In genomic region chr17:27650160-27650559, GRCm38 (mm10) we compare ENCODE assay signal across 10 mouse cellular contexts. TPM values are rescaled to one million over a fixed set of nuclear protein-coding genes. Genes with fewer than 3 reads are reported as not detected.
DNase-seq lines count a peak whose midpoint lies in the region; ATAC-seq and TF ChIP-seq lines count a peak whose summit lies in the region.
"Had no signal": no experiment of that assay in that cellular context is flagged by ENCODE, and none has a peak within 500 bp of the region (broad histone marks: within the 10 kb centered on the region; RNA-seq: fewer than 3 reads in every experiment).

No protein-coding gene starts in this region.

- H3K27ac ChIP-seq in heart, adult 2 months = no peak overlapping the region
- H3K27ac ChIP-seq in cerebellum, adult 2 months (ENCODE audit: insufficient read depth, low read length) = 0 out of 2 replicates have a peak overlapping the region, but pooled peaks have one; percentile 0
- no peak overlapping the region for H3K27ac ChIP-seq in lung, embryonic 14.5 days (ENCODE audit: low read depth)
- H3K27ac ChIP-seq: embryonic facial prominence, embryonic 15.5 days; midbrain, embryonic 12.5 days had no signal

- H3K4me2 ChIP-seq in lung, embryonic 14.5 days = no peak overlapping the region
- H3K4me2 ChIP-seq: embryonic facial prominence, embryonic 15.5 days; midbrain, embryonic 12.5 days had no signal

- peak; percentile 51 to 60 for DNase-seq in heart, adult 2 months
- no peak for DNase-seq in heart, postnatal 25 days (ENCODE audit: low spot score)
- peak; percentile 68 for DNase-seq in urinary bladder, postnatal 14 days (ENCODE audit: low spot score)
- DNase-seq in urinary bladder, adult 2 months (ENCODE audit: low spot score) = no peak
- DNase-seq in cerebellum, adult 2 months = peak; percentile 83 to 84
- peak; percentile 41 to 60 for DNase-seq in heart, postnatal 10 days
- peak; percentile 85 for DNase-seq in lung, embryonic 14.5 days
- peak; percentile 68 to 86 for DNase-seq in spleen, postnatal 4 days (ENCODE audit: low spot score in 2 of 2)

- 0 out of 2 replicates have a peak, but pooled peaks have one; percentile 38 for ATAC-seq in lung, embryonic 14.5 days (ENCODE audit: insufficient read depth)

- no peak overlapping the region for H3K4me3 ChIP-seq in heart, adult 2 months
- H3K4me3 ChIP-seq in cerebellum, adult 2 months (replicated peaks; ENCODE audit: insufficient read depth, low read depth, low read length) = no peak overlapping the region
- no peak overlapping the region for H3K4me3 ChIP-seq in lung, embryonic 14.5 days (ENCODE audit: low read depth, low read length)
- H3K4me3 ChIP-seq: embryonic facial prominence, embryonic 15.5 days; midbrain, embryonic 12.5 days had no signal

- H3K4me1 ChIP-seq in heart, adult 2 months (ENCODE audit: control insufficient read depth, insufficient read depth, low read length) = peaks cover 1% of the 10 kb centered on the region; the same call in 1 of the 2 replicates
- H3K4me1 ChIP-seq in cerebellum, adult 2 months (ENCODE audit: control insufficient read depth, insufficient read depth, low read length) = peaks cover 31% of the 10 kb centered on the region
- H3K4me1 ChIP-seq in lung, embryonic 14.5 days (ENCODE audit: insufficient read depth) = no peaks in the 10 kb centered on the region

- 12% methylated on average over 12 of the region's 12 CpGs for WGBS in heart, adult 2 months
- WGBS in cerebellum, adult 2 months = 8% methylated on average over 12 of the region's 12 CpGs
- 10% methylated on average over 12 of the region's 12 CpGs for WGBS in lung, embryonic 14.5 days

- H3K9me3 ChIP-seq in lung, embryonic 14.5 days (ENCODE audit: low read depth, low read length) = no peaks in the 10 kb centered on the region
- H3K9me3 ChIP-seq: embryonic facial prominence, embryonic 15.5 days; midbrain, embryonic 12.5 days had no signal

- peak; percentile 90 for TF ChIP-seq CTCF in heart, adult 2 months (IDR thresholded peaks at IDR 0.05)
- peak; percentile 96 for TF ChIP-seq CTCF in cerebellum, adult 2 months (IDR thresholded peaks at IDR 0.05; ENCODE audit: borderline replicate concordance, insufficient read depth, low read depth, low read length)
- peak; percentile 90 for TF ChIP-seq CTCF in lung, embryonic 14.5 days (IDR thresholded peaks at IDR 0.05; ENCODE audit: low read depth)

- H3K36me3 ChIP-seq in heart, adult 2 months (ENCODE audit: control insufficient read depth, insufficient read depth, low read length) = no peaks in the 10 kb centered on the region
- no peaks in the 10 kb centered on the region for H3K36me3 ChIP-seq in lung, embryonic 14.5 days (ENCODE audit: insufficient read depth)
- H3K36me3 ChIP-seq: embryonic facial prominence, embryonic 15.5 days; midbrain, embryonic 12.5 days had no signal

- no peaks in the 10 kb centered on the region for H3K79me2 ChIP-seq in heart, adult 2 months (replicated peaks; ENCODE audit: control insufficient read depth, insufficient read depth, low read length)

- peaks cover 4% of the 10 kb centered on the region; the same call in 1 of the 2 replicates for H3K27me3 ChIP-seq in heart, adult 2 months (ENCODE audit: control insufficient read depth, insufficient read depth, low read length)
- no peaks in the 10 kb centered on the region for H3K27me3 ChIP-seq in cerebellum, adult 2 months (ENCODE audit: control insufficient read depth, insufficient read depth, low read length)
- H3K27me3 ChIP-seq in lung, embryonic 14.5 days (ENCODE audit: insufficient read depth, low read length) = peaks cover 9% of the 10 kb centered on the region

- intact Hi-C loops in heart, adult 2 months (cut with DNase I) = loop anchor here (1.0 to 10.0 kb wide), 3 partner anchors 111 to 332 kb away; no protein-coding TSS in a partner anchor
- intact Hi-C loops in heart, postnatal 25 days (cut with DNase I) = loop anchor here (5.0 kb wide), 2 partner anchors 112 to 432 kb away; partner anchors contain the start of gene Tcp11
- intact Hi-C loops in heart, postnatal 10 days (cut with DNase I) = loop anchor here (2.0 kb wide), 1 partner anchor 111 kb away; no protein-coding TSS in a partner anchor

- 0 out of 2 replicates have a peak, but pooled peaks have one; percentile 38 for TF ChIP-seq EP300 in heart, adult 2 months (IDR thresholded peaks at IDR 0.05; ENCODE audit: insufficient read depth, low read depth, low read length)

- H3K9ac ChIP-seq in heart, adult 2 months (ENCODE audit: low read depth, low read length) = no peak overlapping the region
- no peak overlapping the region for H3K9ac ChIP-seq in lung, embryonic 14.5 days
- H3K9ac ChIP-seq: embryonic facial prominence, embryonic 15.5 days; midbrain, embryonic 12.5 days had no signal

- TF ChIP-seq POLR2A in heart, adult 2 months (IDR thresholded peaks at IDR 0.05; ENCODE audit: insufficient read depth, low read depth, low read length) = no peak
- no peak for TF ChIP-seq POLR2A in cerebellum, adult 2 months (IDR thresholded peaks at IDR 0.05; ENCODE audit: borderline replicate concordance, insufficient read depth, low read length)

RNA-seq across cellular contexts. Expression of gene Pacsin1, which starts 5.1 kb away (rescaled TPM):
- total RNA-seq in heart, adult 2 months (2021) = under 1 TPM; 0.44 to 0.45 TPM
- polyA plus RNA-seq in heart, adult 2 months (2012; rRNA removed) = 0.29 and 0.61 TPM in 2 replicates
- total RNA-seq in heart, postnatal 25 days (2021) = under 1 TPM; 0.25 to 0.62 TPM
- 0.67 and 0.96 TPM in 2 replicates for polyA plus RNA-seq in urinary bladder, adult 2 months (2012; rRNA removed)
- polyA plus RNA-seq in cerebellum, adult 2 months (2012; rRNA removed) = 228 and 244 TPM in 2 replicates
- total RNA-seq in heart, postnatal 10 days (2021) = under 1 TPM; 0.05 to 0.20 TPM
- 0.39 and 0.60 TPM in 2 replicates for polyA plus RNA-seq in lung, embryonic 14.5 days (2014; fragmentation: Nextera tagmentation; extraction: Ambion mirVana)

RNA-seq across cellular contexts. Expression of gene Rps10, which starts 13.7 kb away (rescaled TPM):
- 100 to 1,000 TPM; 529 to 604 TPM for total RNA-seq in heart, adult 2 months (2021)
- 448 and 482 TPM in 2 replicates for polyA plus RNA-seq in heart, adult 2 months (2012; rRNA removed)
- 100 to 1,000 TPM; 476 to 516 TPM for total RNA-seq in heart, postnatal 25 days (2021)
- 1,256 and 1,277 TPM in 2 replicates for polyA plus RNA-seq in urinary bladder, adult 2 months (2012; rRNA removed)
- polyA plus RNA-seq in cerebellum, adult 2 months (2012; rRNA removed) = 479 and 488 TPM in 2 replicates
- total RNA-seq in heart, postnatal 10 days (2021) = 100 to 1,000 TPM; 713 to 733 TPM
- 1,167 and 1,191 TPM in 2 replicates for polyA plus RNA-seq in lung, embryonic 14.5 days (2014; fragmentation: Nextera tagmentation; extraction: Ambion mirVana)

RNA-seq across cellular contexts. Expression of gene RPS10-NUDT3, which starts 15.1 kb away (rescaled TPM):
- total RNA-seq in heart, adult 2 months (2021) = not detected
- not detected in 2 replicates for polyA plus RNA-seq in heart, adult 2 months (2012; rRNA removed)
- total RNA-seq in heart, postnatal 25 days (2021) = under 1 TPM in 1 of 2 experiments, not detected in 1; 0.94 TPM
- 0.08 and 0.10 TPM in 2 replicates for polyA plus RNA-seq in urinary bladder, adult 2 months (2012; rRNA removed)
- 0.16 TPM in 2 replicates for polyA plus RNA-seq in cerebellum, adult 2 months (2012; rRNA removed)
- 1 to 10 TPM in 1 of 2 experiments, not detected in 1; 1.0 TPM for total RNA-seq in heart, postnatal 10 days (2021)
- not detected in 2 replicates for polyA plus RNA-seq in lung, embryonic 14.5 days (2014; fragmentation: Nextera tagmentation; extraction: Ambion mirVana)
- polyA plus RNA-seq: embryonic facial prominence, embryonic 15.5 days; midbrain, embryonic 12.5 days had no signal

RNA-seq across cellular contexts. Expression of gene Nudt3, which starts 26.9 kb away (rescaled TPM):
- total RNA-seq in heart, adult 2 months (2021) = 100 to 1,000 TPM; 330 to 346 TPM
- polyA plus RNA-seq in heart, adult 2 months (2012; rRNA removed) = 143 and 189 TPM in 2 replicates
- 100 to 1,000 TPM; 343 TPM for total RNA-seq in heart, postnatal 25 days (2021)
- polyA plus RNA-seq in urinary bladder, adult 2 months (2012; rRNA removed) = 112 and 116 TPM in 2 replicates
- 336 and 366 TPM in 2 replicates for polyA plus RNA-seq in cerebellum, adult 2 months (2012; rRNA removed)
- 100 to 1,000 TPM; 380 to 410 TPM for total RNA-seq in heart, postnatal 10 days (2021)
- 30.5 and 34.4 TPM in 2 replicates for polyA plus RNA-seq in lung, embryonic 14.5 days (2014; fragmentation: Nextera tagmentation; extraction: Ambion mirVana)

Comparison
In these comparisons a context has a peak if more than half of its experiments do, and no peak if none do; other contexts are left out.
1. DNase-seq: peak in heart, adult 2 months (2 of 2), urinary bladder, postnatal 14 days (single experiment), cerebellum, adult 2 months (2 of 2), heart, postnatal 10 days (2 of 2), lung, embryonic 14.5 days (single experiment) and spleen, postnatal 4 days (2 of 2); none in heart, postnatal 25 days (single experiment) and urinary bladder, adult 2 months (single experiment).
2. RNA of gene Pacsin1, which starts 5.1 kb away (polyA plus RNA-seq): 228 to 244 TPM in cerebellum, adult 2 months; 0.67 to 0.96 TPM in urinary bladder, adult 2 months, 0.29 to 0.61 TPM in heart, adult 2 months and 0.39 to 0.60 TPM in lung, embryonic 14.5 days; every median in the first group is over 100 times any median in the second.
3. Peak in every context shown above with its lines, with median percentiles within 50 percentile points of each other: CTCF ChIP-seq.